Mouse (Mus musculus) thymus, postnatal 10 days (tissue): Measurements from ENCODE around the gene Fam241a.

Source experiments
- DNase-seq, 2 experiments: peaks; one replicate each; pipeline ENCODE4 v3.0.0; 2021; ENCODE audit warnings: low spot score in 2 of 2

Gene Fam241a

DNA sequence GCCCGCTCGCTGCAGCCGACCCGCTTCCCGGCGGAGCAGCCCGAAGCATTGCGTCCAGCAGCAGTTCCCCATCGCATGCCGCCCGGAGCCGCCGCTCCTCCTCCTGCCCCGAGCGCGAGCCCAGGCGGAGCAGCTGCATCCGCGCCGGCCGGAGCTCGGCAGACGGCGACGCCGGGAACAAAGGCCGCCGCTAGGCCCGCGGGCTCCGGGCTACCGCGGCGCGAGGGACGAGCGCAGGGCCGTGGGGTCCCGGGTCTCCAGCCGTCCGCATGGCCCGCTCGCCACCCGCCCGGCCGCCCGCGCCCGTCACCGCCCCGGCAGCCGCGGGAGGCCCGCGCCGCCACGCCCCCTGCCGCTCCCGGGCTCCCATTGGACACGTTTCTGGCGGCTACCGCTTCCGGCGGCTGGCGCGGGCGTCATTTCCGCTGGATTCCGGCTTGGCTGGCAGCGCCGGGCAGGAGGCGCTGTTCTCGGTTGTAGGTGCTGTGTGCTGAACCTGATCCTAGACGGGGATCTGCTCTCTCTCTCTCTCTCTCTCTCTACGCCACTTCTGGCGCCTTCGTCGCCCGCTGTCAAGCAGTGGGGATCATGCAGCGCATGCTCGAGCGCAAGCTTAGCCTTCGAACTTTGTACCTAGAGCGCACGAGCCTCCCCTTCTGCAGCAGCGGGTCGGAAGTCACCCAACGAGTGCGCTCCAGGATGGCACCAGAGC is 58.8 kb downstream of the Fam241a start, which contains the start of gene Ap1ar:
Ap1ar (minus strand) TSS at position 370 of the 712 bp plus-strand sequence.
- peak; percentile 93 to 96 for DNase-seq

DNA sequence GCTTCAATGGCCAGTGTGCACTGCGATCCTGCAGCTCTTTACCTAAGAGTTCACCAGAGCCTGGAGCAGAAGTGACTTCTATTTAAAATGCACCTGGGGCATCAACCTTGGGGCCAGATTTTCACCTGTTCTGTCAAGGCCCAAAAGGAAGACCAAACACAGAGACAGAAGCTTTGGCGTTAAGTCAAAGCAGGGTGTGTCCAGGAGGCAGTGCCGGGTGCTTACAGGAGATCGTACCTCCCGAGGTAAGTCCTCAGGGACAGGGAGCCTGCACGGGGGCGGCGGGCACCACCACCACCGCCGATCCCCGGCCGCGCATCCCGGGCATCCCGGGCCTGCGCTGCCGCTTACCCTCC is 59.3 kb downstream of the Fam241a start:
- DNase-seq, result no peak

DNA sequence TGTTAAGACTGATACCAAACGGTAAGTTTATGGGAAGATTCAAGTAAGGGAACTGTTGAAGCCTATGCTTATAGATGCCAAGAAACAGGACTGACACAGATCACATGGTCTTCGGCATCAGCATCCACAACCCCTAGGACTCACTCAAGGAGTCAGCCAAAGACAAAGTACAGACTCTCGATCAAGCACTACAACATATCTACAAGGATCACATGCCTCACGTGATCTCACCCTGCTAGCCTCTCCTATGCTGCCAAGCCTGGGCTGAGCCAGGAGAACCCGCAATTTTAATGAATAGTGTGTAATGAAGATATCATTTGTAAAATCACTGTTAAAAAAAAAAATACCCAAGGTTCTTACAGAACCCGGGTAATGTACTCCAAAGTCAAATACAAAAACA is 60.5 kb downstream of the Fam241a start:
- no peak for DNase-seq

DNA sequence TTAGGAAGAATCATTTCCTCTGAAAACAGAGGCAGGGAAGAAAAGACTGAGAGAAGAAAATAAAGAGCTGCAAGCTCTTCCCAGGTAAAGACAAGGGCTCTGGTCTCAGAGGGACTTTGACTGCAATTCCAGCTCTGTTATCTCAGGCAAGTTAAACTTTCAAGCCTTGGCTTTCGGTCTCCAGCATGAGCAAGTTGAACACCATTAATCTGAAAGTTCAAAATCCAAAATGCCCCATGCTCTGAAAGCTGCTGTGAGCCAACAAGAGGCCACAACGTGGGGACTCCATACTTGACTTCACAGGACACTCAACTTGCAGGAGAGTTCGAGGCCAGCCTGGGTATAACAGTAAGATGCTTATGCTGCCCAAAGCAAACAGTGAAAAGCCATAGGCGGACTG is 62.1 kb downstream of the Fam241a start:
- no peak for DNase-seq

DNA sequence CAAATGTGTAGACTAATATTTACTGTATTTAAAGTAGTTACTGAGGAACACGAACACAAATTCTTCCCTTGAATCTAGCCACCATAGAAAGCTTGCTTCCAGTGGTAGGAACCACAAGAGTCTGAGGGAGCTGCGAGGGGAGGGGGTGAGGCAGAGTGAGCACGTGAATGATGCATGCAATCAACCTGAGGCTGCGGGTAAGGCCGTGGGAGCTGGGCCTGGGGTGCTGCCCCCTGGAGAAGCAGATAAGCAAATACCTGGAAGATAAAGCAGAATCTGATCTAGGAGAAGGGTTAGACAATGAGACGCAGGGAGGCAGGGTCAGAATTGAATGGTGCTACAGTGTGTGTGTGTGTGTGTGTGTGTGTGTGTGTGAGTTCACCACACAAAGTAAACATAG is 65.0 kb downstream of the Fam241a start:
- no peak for DNase-seq

DNA sequence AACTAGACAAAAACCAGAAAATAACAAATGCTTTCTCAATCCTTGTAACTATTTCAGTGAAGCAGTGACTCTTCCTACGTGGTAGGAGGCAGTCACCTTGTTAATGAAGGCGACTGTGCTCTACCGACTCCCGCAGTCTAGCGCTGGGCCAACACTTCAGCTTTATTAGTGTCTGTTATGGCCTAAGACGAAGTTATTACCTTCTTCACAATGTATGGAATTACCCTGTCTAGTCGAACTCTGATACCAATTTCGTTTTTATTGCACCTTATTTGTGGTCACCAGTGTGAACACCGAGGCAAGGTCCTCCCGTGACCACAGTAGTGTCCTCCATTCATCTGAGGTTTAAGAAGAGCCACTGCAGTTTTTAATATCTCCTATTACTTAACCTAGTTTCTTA is 65.9 kb downstream of the Fam241a start:
- DNase-seq, result no peak

DNA sequence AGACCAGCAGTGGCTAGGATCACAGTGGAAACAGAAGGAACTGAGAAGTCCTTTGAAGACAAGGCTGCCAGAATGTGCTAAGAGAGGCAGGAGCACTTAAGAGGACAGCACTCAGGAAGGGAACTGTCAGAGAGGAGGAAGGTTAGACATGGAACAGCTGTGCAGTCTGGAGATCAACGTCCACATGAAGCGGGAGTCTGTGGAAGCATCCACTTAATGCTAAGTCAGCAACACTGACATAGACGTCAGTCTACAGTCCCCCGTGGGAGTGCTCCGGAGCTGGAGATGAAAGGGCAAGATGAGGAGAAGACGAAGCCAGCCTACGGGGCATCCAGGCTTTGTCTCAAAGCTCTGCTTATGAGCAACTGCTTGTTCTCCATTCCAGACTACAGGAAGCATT is 69.0 kb downstream of the Fam241a start:
- DNase-seq, result no peak

DNA sequence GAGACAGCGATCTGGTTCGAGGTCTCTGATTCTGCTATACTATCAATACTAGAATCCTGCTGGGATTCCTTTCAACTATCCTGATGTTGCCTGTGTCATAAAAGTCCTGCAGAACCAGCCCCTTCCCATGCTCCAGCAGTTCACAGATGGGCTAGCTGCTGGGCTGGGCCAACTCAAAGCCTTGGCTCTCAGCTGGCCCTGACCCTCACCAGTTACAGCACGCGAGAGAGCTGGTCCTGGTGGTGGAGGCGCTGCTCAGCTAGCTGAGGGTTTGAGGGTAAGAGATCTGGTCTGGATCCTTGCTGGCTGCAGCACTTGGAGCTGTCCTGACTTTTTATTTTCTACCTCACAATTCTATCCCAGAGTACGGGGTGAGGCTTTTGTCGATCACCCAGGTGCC is 69.6 kb downstream of the Fam241a start:
- DNase-seq, result no peak

DNA sequence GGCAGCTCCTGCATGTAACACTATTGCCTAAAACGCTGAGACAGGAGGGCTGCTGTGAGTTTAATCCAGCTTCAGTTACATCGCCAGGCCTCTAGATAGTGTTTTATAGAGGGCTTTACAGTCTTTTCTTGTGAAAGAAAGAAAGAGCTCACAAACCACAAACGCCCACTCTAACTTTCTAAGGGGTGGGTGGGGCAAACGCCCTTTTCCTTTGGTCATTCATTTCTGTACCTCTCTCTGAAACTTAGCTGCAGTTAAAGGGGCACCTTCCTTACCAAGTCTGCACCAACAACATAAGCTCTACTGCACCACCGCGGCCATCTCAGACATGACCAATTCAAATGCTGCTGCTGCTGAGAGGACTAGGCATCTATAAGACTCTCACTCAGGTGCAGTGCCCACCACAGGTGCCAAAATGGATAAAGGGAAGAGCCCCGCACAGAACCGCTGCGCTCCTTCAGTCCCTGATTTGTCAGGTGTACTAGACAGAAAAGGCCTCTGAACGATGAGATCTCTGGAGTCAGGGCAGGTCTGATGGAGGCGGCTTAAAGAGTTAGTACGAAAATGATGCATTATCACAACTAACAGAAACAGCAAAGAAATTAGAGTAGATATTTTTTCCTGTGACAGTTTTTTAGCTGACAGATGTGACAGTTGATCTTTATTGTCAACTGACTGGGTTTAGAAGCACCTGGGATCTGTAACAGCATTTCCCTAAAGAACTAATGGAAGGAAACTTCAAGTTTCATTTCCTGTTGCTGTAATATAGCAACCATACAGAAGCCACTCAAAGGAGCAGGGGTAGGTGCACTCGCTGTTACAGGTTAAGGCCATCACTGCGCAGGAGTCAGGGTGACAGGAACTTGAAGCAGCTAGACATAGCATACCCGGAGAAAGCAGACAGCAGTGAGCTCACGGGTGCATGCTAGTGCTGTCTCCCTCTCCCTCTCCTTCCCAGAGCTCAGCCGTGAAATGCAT is 71.9 kb downstream of the Fam241a start:
- DNase-seq, result peak; percentile 33 to 47

DNA sequence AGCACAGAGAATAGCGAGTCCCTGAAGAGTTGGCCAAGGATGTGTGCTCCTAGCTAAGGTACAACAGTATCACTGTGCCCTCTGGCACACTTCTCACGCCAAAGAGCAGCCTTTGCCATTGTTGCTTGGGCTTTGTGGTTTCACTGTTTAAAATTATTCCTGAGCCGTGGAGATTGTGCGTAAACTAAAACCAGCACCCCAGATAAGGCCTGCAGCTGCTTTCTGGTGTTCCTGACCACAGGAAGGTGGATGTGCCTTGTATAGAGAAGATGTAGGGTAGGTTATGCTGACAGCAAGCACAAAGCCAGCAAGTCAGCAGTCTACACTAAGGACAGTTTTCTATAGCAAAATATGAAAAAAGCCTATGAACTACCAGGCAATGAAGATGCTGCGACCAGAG is 74.9 kb downstream of the Fam241a start:
- DNase-seq, result no peak

DNA sequence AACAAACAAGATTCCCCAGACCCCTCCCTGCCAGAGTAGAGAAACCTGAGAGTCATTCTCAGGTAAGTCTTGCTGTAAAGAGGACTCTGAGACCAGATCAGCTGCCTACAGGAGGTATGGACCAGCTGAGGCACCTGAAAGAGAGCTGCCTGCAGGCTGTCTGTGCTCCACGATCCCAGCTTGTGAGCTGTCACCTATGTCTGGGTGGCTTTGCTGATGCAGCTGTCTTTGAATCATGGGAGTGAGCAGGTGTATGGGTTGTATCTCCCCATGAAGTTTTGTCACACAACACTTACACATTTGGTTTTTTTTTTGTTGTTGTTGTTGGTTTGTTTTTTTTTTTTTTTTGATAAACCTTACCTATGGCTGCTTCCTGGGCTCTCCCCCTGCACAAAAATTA is 75.7 kb downstream of the Fam241a start:
- DNase-seq, result no peak
